Mouse (Mus musculus) brain, embryonic 14.5 days (tissue): ENCODE measurements at regions not wholly inside any gene's neighbourhood (a gene's known extent, or its start where the extent isn't known, plus 50 kb on each side); places are given as distances from the start of the nearest gene placed in this dataset.

Source experiments
- CTCF ChIP-seq: fragments of 200-500 bp; IDR thresholded peaks from 2 replicates; pipeline ENCODE4 v1.5.1; 2012; ENCODE audit warnings: inconsistent platforms, mild to moderate bottlenecking, moderate library complexity, borderline replicate concordance; ENCODE audit not compliant: insufficient read depth, insufficient read length; ENCODE audit errors: extremely low read depth
- POLR2A ChIP-seq: fragments of 200-500 bp; IDR thresholded peaks from 2 replicates; pipeline ENCODE4 v1.6.1; 2012; ENCODE audit warnings: mild to moderate bottlenecking, inconsistent platforms, borderline replicate concordance; ENCODE audit not compliant: poor library complexity, insufficient read depth, insufficient read length, severe bottlenecking; ENCODE audit errors: extremely low read depth

- TF ChIP-seq CTCF (no peak), POLR2A (no peak)
Measured at GRCm38 (mm10) chr14:33726500-33726899, 137.5 kb downstream of the Ptpn20 start.
